Mouse (Mus musculus) cerebral cortex, adult 2 months (tissue): ENCODE data around the gene Cmtr2.

Experiments
- WGBS: fragments of 180-500 bp; shearing (Covaris S2); methylation state at CpG from one replicate; pipeline ENCODE4 v1.1.7; 2018; 5-methylcytosine and 5-hydroxymethylcytosine counted together

Cmtr2 gene

GRCm38 (mm10) chr8:110215365-110215764, at the start of gene Cmtr2:
TSS of gene Cmtr2 (plus strand) at chr8:110215665.
- WGBS, result 71% methylated on average over 7 of the region's 7 CpGs

GRCm38 (mm10) chr8:110166270-110166669, 49.2 kb upstream of the Cmtr2 start:
- WGBS, result 84% methylated on average over 8 of the region's 8 CpGs

GRCm38 (mm10) chr8:110168046-110168445, 47.4 kb upstream of the Cmtr2 start, which contains the start of gene Calb2:
TSS of gene Calb2 (minus strand) at chr8:110168210.
- 1% methylated on average over 33 of the region's 33 CpGs for WGBS

GRCm38 (mm10) chr8:110172161-110172560, 43.3 kb upstream of the Cmtr2 start:
- 49% methylated on average over 6 of the region's 6 CpGs for WGBS

- WGBS, result 81% methylated on average over 4 of the region's 4 CpGs
Observed at GRCm38 (mm10) chr8:110174826-110175225, 40.6 kb upstream of the Cmtr2 start.

GRCm38 (mm10) chr8:110177359-110178155, 37.9 kb upstream of the Cmtr2 start:
- 34% methylated on average over 22 of the region's 22 CpGs for WGBS

- 58% methylated on average over 11 of the region's 11 CpGs for whole genome bisulfite sequencing
Observed at GRCm38 (mm10) chr8:110182735-110183367, 32.6 kb upstream of the Cmtr2 start.

- WGBS, result 55% methylated on average over 11 of the region's 11 CpGs
Observed at GRCm38 (mm10) chr8:110183748-110184147, 31.7 kb upstream of the Cmtr2 start.

GRCm38 (mm10) chr8:110185538-110185937, 29.9 kb upstream of the Cmtr2 start:
- 72% methylated on average over 4 of the region's 4 CpGs for WGBS

- WGBS, result 42% methylated on average over 8 of the region's 8 CpGs
Observed at GRCm38 (mm10) chr8:110188961-110189750, 26.3 kb upstream of the Cmtr2 start.

GRCm38 (mm10) chr8:110196678-110197077, 18.8 kb upstream of the Cmtr2 start:
- 31% methylated on average over 5 of the region's 5 CpGs for WGBS

- 43% methylated on average over 11 of the region's 11 CpGs for WGBS
Observed at GRCm38 (mm10) chr8:110201806-110202205, 13.7 kb upstream of the Cmtr2 start.

- WGBS, result 72% methylated on average over 5 of the region's 5 CpGs
Observed at GRCm38 (mm10) chr8:110216253-110216652, 788 bp downstream of the Cmtr2 start.

GRCm38 (mm10) chr8:110217198-110217597, 1.7 kb downstream of the Cmtr2 start:
- WGBS, result 23% methylated on average over 5 of the region's 5 CpGs

- WGBS, result under 1% methylated on average over 43 of the region's 43 CpGs
Observed at GRCm38 (mm10) chr8:110217681-110218131, 2.2 kb downstream of the Cmtr2 start.

GRCm38 (mm10) chr8:110218511-110218910, 3.0 kb downstream of the Cmtr2 start:
- WGBS, result 45% methylated on average over 5 of the region's 5 CpGs

GRCm38 (mm10) chr8:110220936-110221335, 5.5 kb downstream of the Cmtr2 start:
- 92% methylated on average over 14 of the region's 14 CpGs for WGBS

- 85% methylated on average over 6 of the region's 6 CpGs for WGBS
Observed at GRCm38 (mm10) chr8:110230803-110231202, 15.3 kb downstream of the Cmtr2 start.

GRCm38 (mm10) chr8:110242278-110243177, 27.1 kb downstream of the Cmtr2 start:
- 32% methylated on average over 7 of the region's 7 CpGs for WGBS

GRCm38 (mm10) chr8:110244566-110244965, 29.1 kb downstream of the Cmtr2 start:
- WGBS, result 51% methylated on average over 2 of the region's 2 CpGs

- WGBS, result 85% methylated on average over 6 of the region's 6 CpGs
Observed at GRCm38 (mm10) chr8:110247238-110247637, 31.8 kb downstream of the Cmtr2 start.
